Mouse (Mus musculus) T-helper 17 cell (primary cell): ENCODE data around the gene Swt1.

Source experiments
- in situ Hi-C, 2 experiments: fragments of 300-600 bp; cut with MboI, MseI; formaldehyde crosslinking; loops; 1 replicate in 1 of 2; 2 replicates in 1 of 2; pipeline ENCODE4 v1.15.1; 2025; ENCODE audit warnings: high pct_unique_total_duplicates in 2 of 2

Gene Swt1

DNA sequence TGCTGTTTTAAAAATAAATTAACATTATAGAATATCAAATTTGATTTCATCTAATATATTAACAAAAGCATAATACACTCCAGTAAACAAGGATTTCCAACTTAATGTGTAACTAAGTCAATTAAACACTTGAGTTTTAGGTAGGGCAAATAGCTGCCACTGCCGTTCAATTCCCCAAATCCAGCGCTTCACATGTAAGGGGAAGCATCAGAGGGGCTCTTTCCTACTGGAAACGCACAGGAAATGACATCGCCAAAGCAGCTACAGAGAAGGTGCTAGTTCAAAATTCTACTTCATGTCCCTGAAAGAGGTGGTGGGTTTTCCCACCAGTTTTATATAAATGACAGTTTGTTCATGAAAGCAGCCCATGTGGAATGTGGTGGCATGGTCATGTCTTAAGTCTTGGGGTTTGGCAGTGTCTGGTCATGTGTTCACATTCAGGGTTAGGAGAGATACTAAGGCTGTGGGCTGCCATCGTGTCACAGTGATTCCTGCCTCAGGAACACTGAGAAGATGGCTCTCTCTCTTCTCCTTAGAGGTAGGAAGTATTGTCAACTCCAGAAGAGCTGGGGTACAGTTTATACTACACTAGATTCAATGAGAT lies 60.4 kb downstream of the Swt1 start:
- in situ Hi-C loops: loop anchor here in 1 of 2 experiments (25.0 kb wide), 1 partner anchor 931 kb away; no protein-coding TSS in a partner anchor

DNA sequence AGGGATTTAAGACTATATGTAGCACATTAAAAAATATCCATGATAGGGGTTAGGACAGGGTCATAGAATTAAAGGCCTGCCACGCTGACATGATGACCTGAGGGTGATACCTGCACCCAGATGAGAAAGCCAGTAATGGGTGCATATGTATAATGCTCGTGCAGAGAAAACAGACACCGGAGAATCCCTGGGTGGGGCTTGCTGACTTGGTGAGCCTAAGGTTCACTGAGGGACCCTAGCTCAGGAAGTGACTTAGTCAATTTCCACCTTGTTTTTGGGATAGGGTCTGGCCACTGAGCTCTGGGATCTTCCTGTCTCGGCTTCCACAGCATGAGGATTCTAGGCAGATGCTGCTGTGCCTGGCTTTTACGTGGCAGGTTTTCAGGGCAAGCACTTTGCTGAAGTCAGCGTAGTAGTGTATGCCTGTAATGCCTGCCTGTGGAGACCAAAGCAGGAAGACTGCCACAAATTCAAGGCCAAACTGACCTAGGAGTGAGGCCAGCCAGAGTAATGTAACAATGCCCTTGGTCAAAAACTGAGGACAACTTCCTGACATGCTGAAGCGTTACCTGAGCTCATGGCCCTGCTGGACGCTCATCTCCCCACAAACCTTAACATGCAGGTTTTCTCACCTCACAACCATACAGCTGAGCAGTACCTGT lies 61.2 kb downstream of the Swt1 start:
- in situ Hi-C loops: loop anchor here in 1 of 2 experiments (25.0 kb wide), 1 partner anchor 930 kb away; no protein-coding TSS in a partner anchor

- in situ Hi-C loops: loop anchor here in 1 of 2 experiments (25.0 kb wide), 1 partner anchor 922 kb away; no protein-coding TSS in a partner anchor
Observed at GRCm38 (mm10) chr1:151359374-151359773, 68.9 kb downstream of the Swt1 start.

DNA sequence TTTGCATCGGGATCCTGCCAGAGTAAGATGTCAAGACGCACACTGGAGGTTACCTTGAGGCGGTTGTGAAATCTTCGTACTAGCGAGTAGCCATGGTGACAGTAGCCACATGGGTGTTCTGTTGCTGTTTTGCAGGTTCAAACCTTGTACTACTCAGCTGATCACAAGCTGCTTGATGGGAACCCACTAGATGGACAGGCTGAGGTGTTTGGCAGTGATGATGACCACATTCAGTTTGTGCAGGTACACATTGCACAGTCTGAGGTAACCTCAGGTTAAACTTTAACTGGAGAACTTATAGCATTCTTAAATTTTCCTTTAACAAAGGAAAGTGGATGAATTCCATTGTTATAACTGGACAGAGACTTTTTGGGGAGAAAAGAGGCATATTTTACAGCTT lies 72.3 kb downstream of the Swt1 start:
- in situ Hi-C loops: loop anchor here in 1 of 2 experiments (25.0 kb wide), 1 partner anchor 919 kb away; no protein-coding TSS in a partner anchor

DNA sequence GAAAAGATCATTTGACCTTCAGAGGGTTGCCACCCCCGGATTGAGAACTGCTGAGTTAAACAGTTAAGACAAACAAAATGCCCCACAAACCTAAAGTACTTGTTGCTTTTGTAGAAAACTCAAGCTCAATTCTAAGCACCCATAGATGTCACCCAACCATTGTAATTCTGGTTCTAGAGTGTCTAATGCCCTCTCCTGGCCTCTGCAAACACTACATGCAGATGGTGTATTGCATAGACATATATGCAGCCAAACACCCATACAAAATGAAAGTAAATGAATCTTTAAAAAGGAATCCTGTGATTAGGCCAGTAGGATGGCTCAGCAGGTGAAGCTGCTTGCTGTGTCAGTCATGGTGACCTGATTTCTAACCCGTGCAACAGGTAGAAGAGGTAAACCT lies 75.3 kb downstream of the Swt1 start:
- in situ Hi-C loops: loop anchor here in 1 of 2 experiments (25.0 kb wide), 1 partner anchor 916 kb away; no protein-coding TSS in a partner anchor

DNA sequence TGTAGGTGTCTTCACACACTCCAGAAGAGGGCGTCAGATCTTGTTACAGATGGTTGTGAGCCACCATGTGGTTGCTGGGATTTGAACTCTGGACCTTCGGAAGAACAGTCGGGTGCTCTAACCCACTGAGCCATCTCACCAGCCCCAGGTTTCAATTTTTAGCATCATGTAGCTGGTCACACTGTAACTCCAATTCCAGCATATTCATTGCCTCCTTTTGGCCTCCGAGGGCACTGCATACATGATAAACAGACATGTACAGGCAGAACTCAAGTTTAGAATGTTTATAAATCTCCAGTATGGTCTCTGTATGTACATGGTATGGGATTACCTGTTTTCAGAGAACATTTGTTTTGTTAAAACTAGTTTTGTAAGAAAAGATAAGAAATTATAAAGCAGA lies 80.0 kb downstream of the Swt1 start:
- in situ Hi-C loops: loop anchor here (10.0 kb wide), 2 partner anchors 273 to 407 kb away; partner anchors contain the start of gene Edem3 (in 1 of the 2)

DNA sequence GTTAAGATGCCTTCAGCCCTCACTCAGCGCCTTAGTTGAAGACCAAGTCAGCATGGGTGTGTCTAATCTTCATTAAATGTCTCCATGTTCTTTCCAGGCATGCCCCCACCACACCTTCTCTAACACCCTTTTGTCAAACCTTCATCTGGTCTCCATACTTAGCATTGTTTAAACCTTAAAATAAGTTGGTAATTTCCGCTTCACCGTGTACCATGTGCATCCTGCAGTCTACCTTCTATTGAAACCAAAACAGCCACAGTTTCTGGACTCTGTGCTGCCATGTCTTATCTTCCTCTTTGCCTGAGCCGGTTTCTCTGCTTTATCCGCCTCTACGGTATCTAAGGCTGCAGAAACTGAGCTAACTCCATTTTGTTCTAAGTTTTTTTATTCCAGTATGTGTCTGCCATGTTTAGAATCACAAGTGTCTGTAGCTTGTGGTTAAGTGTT lies 81.6 kb downstream of the Swt1 start:
- in situ Hi-C loops: loop anchor here (10.0 kb wide), 2 partner anchors 272 to 408 kb away; partner anchors contain the start of gene Edem3 (in 1 of the 2)

DNA sequence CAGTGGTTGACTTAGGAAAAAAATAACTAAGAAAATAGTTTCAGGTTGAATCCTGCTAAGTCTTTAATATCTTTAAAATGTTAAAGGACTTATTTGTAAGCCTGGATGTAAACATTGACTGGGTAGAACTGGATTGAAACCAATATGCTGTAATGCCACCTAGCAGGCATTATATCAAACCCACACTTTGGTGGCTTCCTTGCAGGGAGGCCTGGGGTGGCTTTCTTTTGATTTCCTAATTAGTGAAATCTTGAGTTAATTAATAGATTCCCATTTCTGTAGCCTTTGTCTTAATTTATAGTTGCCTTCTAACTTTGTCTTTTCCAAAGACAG lies 82.4 kb downstream of the Swt1 start:
- in situ Hi-C loops: loop anchor here (10.0 kb wide), 2 partner anchors 271 to 409 kb away; partner anchors contain the start of gene Edem3 (in 1 of the 2)

DNA sequence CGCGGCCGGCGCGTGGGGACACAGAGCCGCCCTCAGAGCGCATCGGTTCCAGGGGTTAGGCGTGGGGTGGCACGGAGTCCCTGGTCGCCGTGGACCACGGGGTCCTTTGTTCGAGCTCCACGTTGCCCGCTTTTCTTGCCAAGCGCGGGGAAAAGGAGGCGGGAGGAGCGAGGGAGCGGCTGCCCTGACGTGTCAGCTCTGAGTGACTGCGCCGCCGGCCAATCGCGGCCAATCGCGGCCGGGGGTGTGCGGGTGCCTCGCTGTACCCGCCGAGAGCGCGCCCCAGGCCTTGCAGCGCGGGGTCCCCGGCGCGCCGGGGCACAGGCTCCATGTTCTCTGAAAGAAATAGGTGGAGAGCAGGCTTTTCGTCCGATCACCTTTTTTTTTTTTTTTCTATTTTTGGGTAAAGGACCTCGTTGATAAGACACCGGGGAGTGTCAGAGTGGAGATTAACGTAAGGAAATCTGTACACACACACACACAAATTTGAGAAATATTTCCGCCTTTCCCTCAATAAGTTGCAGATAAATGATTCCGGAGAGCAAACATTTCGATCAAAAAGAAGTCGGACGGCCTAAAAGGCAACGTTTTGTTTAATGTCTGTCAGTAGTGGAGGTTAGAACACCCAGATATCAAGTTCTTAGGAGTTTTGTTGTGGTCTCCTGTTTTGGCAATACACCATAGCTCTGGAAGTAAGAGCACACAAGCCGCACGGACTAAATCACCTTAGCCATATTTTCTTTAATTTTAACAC lies 83.0 kb downstream of the Swt1 start:
- in situ Hi-C loops: loop anchor here (10.0 kb wide), 2 partner anchors 270 to 410 kb away; partner anchors contain the start of gene Edem3 (in 1 of the 2)

DNA sequence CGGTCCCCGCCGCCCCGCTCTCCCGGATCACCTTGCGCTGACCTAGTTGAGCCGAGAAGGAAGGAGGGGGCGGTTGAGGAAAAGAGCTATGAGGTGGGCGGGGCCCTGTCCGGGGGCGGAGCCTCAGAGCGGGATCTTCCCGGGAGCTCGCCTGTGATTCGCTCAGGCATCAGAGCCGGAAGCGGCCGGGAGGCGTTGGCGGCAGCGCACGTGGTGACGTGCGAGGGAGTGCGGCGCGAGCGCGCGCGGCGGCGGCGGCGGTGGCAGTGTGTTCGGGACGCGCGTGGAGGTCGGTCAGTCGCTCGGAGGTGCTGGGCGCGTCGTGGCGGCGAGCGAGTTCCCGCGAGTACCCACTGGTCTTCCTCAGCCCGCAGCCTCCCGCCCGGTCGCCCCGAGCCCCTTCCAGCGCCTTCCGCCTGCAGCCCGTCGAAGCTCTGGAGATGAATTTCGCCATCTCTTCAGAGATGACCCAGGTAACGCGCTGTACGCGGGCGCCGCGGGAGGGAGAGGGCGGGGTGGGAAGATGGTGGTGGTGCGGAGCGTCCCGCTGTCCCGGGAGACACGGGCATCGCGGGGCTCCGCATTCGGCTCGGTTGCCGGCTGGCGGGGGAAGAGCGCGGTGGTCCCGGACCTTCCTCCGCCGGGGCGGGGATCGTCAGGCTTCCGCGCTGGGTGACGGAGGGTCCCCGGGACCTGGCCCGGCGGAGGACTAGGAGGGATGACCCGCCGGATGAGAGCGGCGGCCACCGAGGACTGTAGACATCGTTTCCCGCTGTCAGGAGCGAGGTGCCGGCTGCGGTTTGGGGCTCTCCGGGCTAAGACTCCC lies 83.8 kb downstream of the Swt1 start, which contains the start of gene Ivns1abp:
Ivns1abp (plus strand) TSS at position 195 of the 826 bp plus-strand sequence.
- in situ Hi-C loops: loop anchor here (5.0 to 10.0 kb wide), 4 partner anchors 257 to 413 kb away; partner anchors contain the start of gene Edem3 (in 2 of the 2)

DNA sequence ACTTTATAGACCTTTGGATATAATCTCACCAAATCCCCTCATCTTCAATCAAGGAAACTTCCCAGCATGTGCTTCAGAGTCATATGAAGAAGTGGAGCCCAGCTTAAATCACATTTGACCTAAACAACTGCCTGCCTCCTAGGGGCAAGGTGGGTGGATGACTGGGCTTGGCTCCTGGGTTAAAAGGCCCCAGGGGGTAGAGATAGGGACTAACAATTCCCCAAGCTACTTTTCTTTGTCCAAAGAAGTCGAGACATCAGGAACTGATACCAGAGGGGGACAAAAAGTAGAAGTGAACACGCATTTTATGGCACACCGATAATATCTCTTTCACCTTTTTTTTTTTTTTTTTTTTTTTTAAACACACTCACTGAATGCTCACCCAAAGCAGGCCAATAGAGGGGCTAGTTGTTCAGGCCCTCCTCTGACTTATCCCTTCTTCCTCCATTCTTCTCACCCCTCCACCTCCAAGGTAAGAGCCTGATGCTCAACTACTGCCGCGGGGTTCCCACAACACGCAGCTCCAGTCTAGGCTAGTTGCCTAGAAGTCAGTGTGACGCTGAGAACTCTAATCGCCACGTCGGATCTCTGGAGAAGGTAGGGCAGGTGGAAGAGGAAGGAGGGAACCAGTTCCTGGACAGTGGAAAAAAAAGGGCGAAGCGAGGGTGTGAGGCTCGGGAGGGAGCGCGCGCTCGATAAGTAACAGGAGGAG lies 84.5 kb downstream of the Swt1 start:
- in situ Hi-C loops: loop anchor here (5.0 to 10.0 kb wide), 4 partner anchors 256 to 414 kb away; partner anchors contain the start of gene Edem3 (in 2 of the 2)

DNA sequence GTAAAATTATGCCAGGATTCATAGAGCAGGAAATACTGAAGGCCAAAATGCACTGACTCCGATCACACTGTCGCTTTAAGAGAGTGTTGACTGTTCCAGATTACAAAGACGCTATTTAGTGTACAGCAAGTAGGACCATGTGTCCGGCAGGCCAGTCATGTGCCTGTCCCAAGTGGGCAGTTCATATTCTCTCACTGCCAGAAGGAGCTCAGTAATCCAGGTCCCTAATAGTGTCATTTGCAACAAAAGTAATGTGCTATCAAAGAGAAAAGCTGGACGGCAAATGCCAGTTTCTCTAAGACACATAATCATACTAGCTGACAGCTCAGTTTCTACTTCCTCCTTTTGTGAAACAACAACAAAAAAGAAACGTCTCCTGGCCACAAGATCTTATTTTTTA lies 85.3 kb downstream of the Swt1 start:
- in situ Hi-C loops: loop anchor here (5.0 to 10.0 kb wide), 4 partner anchors 256 to 414 kb away; partner anchors contain the start of gene Edem3 (in 2 of the 2)

DNA sequence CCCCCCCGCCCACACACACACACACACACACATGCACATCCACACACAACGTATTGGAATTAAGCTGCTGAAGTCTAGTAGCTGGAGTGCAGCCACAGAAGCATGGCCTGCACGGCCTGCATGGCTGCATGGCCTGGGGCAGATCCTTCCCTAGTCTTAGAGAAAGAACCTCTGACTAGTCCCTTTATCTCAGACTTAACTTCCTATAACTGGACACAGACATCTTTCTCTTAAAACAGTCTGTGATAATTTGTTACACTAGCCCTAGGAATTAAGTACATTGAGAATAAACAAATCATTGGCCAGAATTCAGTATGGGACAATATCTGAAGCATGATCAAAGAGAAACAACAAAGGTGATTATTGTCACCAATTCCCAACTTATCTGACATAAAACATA lies 85.9 kb downstream of the Swt1 start:
- in situ Hi-C loops: loop anchor here (5.0 to 10.0 kb wide), 4 partner anchors 255 to 415 kb away; partner anchors contain the start of gene Edem3 (in 2 of the 2)

DNA sequence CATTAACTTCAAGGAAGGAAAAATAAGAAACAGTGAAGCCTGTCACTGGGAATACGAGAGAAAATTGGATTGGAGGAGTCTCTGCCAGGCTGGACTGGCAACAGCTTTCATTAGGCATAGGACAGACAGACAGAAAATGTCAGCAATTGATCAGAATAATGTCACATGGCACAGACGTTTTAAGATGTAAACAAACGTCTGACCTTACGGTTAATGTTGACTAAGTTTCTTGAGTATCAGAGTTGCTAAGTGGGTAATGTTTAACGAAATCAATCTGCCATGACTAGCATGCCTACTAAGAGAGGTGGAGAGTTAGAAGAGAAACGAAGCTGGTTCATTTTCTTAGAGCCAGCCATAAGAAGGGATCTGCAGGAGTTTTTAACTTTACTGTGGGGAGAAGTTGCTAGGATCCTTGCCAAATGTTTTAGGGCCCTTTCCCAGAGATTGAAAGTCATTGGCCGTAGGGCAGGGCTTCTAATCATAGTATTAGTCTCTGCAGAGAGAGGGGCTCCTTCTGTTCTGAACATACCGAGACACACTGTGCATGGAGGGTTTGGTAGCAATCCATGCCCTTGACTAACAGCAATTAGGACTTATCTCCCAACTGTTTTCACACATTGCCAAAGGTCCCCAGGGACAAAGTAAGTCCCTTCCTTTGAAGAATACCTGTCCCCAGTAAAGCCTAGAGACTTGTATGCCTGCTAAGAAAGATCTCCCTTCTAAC lies 86.8 kb downstream of the Swt1 start:
- in situ Hi-C loops: loop anchor here (5.0 to 10.0 kb wide), 4 partner anchors 254 to 416 kb away; partner anchors contain the start of gene Edem3 (in 2 of the 2)

DNA sequence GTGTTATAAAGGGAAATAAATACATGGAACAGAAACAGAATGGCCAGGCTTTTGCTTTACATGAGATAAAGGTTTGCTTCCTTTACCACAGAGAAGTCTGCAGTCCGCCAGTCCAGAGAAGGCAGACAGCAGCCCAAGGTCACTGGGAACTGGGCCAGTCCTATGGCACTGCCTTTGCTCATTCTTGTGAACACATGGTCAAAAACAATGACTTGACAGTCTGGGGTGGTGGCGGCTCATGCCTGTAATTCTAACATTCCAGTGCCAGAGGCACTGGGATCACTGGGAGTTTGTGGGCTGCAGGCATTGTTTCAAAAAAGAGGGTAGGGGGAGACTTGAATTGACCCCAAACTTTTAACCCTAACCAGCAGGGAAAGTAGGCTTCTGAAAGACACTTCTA lies 89.3 kb downstream of the Swt1 start:
- in situ Hi-C loops: no loop called here

- in situ Hi-C loops: no loop called here
Observed at GRCm38 (mm10) chr1:151338234-151338633, 90.0 kb downstream of the Swt1 start.

GRCm38 (mm10) chr1:151332819-151333218 lies 95.4 kb downstream of the Swt1 start:
- in situ Hi-C loops: no loop called here

GRCm38 (mm10) chr1:151329601-151330000 lies 98.7 kb downstream of the Swt1 start:
- in situ Hi-C loops: no loop called here
